ENCODE assay signal across 7 mouse cellular contexts in genomic region chr6:88123858-88124261, GRCm38 (mm10). TPM values are rescaled to one million over a fixed set of nuclear protein-coding genes. Genes with fewer than 3 reads are reported as not detected.
DNase-seq lines count a peak whose midpoint lies in the region; ATAC-seq and TF ChIP-seq lines count a peak whose summit lies in the region.

No protein-coding gene starts in this region.

- no peak overlapping the region; the same call in 1 of the 2 replicates for H3K4me2 ChIP-seq in forebrain, embryonic 15.5 days (replicated peaks)
- H3K4me2 ChIP-seq in hindbrain, embryonic 13.5 days: peak overlapping the region; percentile 38

- peak; percentile 81 for TF ChIP-seq CTCF in ES-Bruce4 (IDR thresholded peaks at IDR 0.05; ENCODE audit: low read depth, low read length)

- H3K27me3 ChIP-seq in ES-Bruce4 (ENCODE audit: control insufficient read depth, insufficient read depth, low read length, poor library complexity, severe bottlenecking): no peaks in the 10 kb centered on the region
- H3K27me3 ChIP-seq in forebrain, embryonic 15.5 days: no peaks in the 10 kb centered on the region
- H3K27me3 ChIP-seq in hindbrain, embryonic 13.5 days: 0 out of 2 replicates have a peak, but pooled peaks cover 4% of the 10 kb centered on the region

- H3K9ac ChIP-seq in ES-Bruce4 (ENCODE audit: low read depth, poor library complexity, severe bottlenecking): peak overlapping the region; percentile 25; the same call in 1 of the 2 replicates
- no peak overlapping the region for H3K9ac ChIP-seq in forebrain, embryonic 15.5 days (replicated peaks)
- H3K9ac ChIP-seq in hindbrain, embryonic 13.5 days: 0 out of 2 replicates have a peak overlapping the region, but pooled peaks have one; percentile 46

- intact Hi-C loops in left cerebral cortex, postnatal 4 days (cut with DNase I): no loop called here

- ATAC-seq in forebrain, embryonic 15.5 days (replicated peaks): peak; percentile 46
- peak; percentile 76 for ATAC-seq in hindbrain, embryonic 13.5 days (ENCODE audit: low FRiP score)
- ATAC-seq in megakaryocyte-erythroid progenitor cell, adult 5-6 weeks (replicated peaks; ENCODE audit: low FRiP score, low TSS enrichment, poor library complexity, severe bottlenecking): peak; percentile 78

- no peaks in the 10 kb centered on the region for H3K9me3 ChIP-seq in ES-Bruce4 (replicated peaks; ENCODE audit: control insufficient read depth, insufficient read depth, low read length, poor library complexity, severe bottlenecking)
- H3K9me3 ChIP-seq in forebrain, embryonic 15.5 days: no peaks in the 10 kb centered on the region
- no peaks in the 10 kb centered on the region for H3K9me3 ChIP-seq in hindbrain, embryonic 13.5 days

- peak overlapping the region; percentile 24 for H3K4me3 ChIP-seq in ES-Bruce4 (ENCODE audit: low read depth, low read length)
- no peak overlapping the region for H3K4me3 ChIP-seq in forebrain, embryonic 15.5 days
- no peak overlapping the region for H3K4me3 ChIP-seq in hindbrain, embryonic 13.5 days

- TF ChIP-seq POLR2A in ES-Bruce4 (IDR thresholded peaks at IDR 0.05; ENCODE audit: insufficient read depth, low read length): no peak

- H3K27ac ChIP-seq in ES-Bruce4 (ENCODE audit: insufficient read depth, low read length): peak overlapping the region; percentile 71
- H3K27ac ChIP-seq in forebrain, embryonic 15.5 days (replicated peaks): no peak overlapping the region
- no peak overlapping the region for H3K27ac ChIP-seq in hindbrain, embryonic 13.5 days

- H3K4me1 ChIP-seq in ES-Bruce4 (ENCODE audit: control insufficient read depth, insufficient read depth, low read length): peaks cover 2% of the 10 kb centered on the region
- no peaks in the 10 kb centered on the region for H3K4me1 ChIP-seq in forebrain, embryonic 15.5 days
- peaks cover 10% of the 10 kb centered on the region for H3K4me1 ChIP-seq in hindbrain, embryonic 13.5 days (replicated peaks)

- DNase-seq in adrenal gland, adult 18-20 months (ENCODE audit: low spot score in 2 of 2): peak; percentile 37 to 45
- DNase-seq in left cerebral cortex, postnatal 4 days: peak; percentile 67
- DNase-seq in testis, postnatal 10 days (ENCODE audit: low spot score): peak; percentile 81

- TF ChIP-seq EP300 in ES-Bruce4 (IDR thresholded peaks at IDR 0.05; ENCODE audit: insufficient read depth, low read depth, low read length): peak; percentile 61; the same call in 1 of the 2 replicates

- WGBS in forebrain, embryonic 15.5 days: 2% methylated on average over 9 of the region's 9 CpGs
- 1% methylated on average over 9 of the region's 9 CpGs for WGBS in hindbrain, embryonic 13.5 days

- H3K36me3 ChIP-seq in ES-Bruce4 (ENCODE audit: control insufficient read depth, insufficient read depth, low read length, poor library complexity, severe bottlenecking): no peaks in the 10 kb centered on the region
- H3K36me3 ChIP-seq in forebrain, embryonic 15.5 days: no peaks in the 10 kb centered on the region
- H3K36me3 ChIP-seq in hindbrain, embryonic 13.5 days: no peaks in the 10 kb centered on the region

RNA-seq across cellular contexts. Expression of gene Rpn1, which starts 39.6 kb away (rescaled TPM):
- polyA plus RNA-seq in ES-Bruce4 (2011; ENCODE audit: insufficient read depth, insufficient read length, low read depth, missing spikeins): 222 and 238 TPM in 2 replicates
- 100 to 1,000 TPM; 222 to 247 TPM for total RNA-seq in adrenal gland, adult 18-20 months (2021)
- polyA plus RNA-seq in forebrain, embryonic 15.5 days (2015; fragmentation: Nextera tagmentation; extraction: Ambion mirVana): 246 and 262 TPM in 2 replicates
- polyA plus RNA-seq in hindbrain, embryonic 13.5 days (2015; fragmentation: Nextera tagmentation; extraction: Ambion mirVana): 284 and 286 TPM in 2 replicates
- total RNA-seq in left cerebral cortex, postnatal 4 days (2021): 100 to 1,000 TPM; 186 to 197 TPM
- total RNA-seq in megakaryocyte-erythroid progenitor cell, adult 5-6 weeks (2014; fragmentation: Nextera tagmentation): 123 and 137 TPM in 2 replicates
- 183 and 205 TPM in 2 replicates for total RNA-seq in megakaryocyte-erythroid progenitor cell, adult 5-6 weeks (2017)
